Mouse (Mus musculus) embryonic facial prominence, embryonic 12.5 days (tissue): ENCODE data around the gene Mrpl28. TPM values are rescaled to one million over a fixed set of nuclear protein-coding genes. Genes with fewer than 3 reads are reported as not detected.
"Not testable (repeated sequence)": the region's sequence is repeated elsewhere in the genome, so short reads cannot be mapped to it uniquely, and the experiment has no call there.

ENCODE experiments used
- ATAC-seq: fragments of 200-750 bp; cut with Nextera tagmentation; 2 replicates; pipeline ENCODE4 v1.8.0; 2017; ENCODE audit not compliant: insufficient number of reproducible peaks, insufficient read depth, low FRiP score, low TSS enrichment
- H3K27ac ChIP-seq: fragments of 300-500 bp; sonication (generic); 2 replicates; pipeline ENCODE4 v1.5.1; 2016; ENCODE audit warnings: mild to moderate bottlenecking
- H3K27me3 ChIP-seq: fragments of 300-500 bp; sonication (generic); 2 replicates; pipeline ENCODE4 v1.6.1; 2016; ENCODE audit warnings: mild to moderate bottlenecking, moderate library complexity
- H3K36me3 ChIP-seq: fragments of 300-500 bp; sonication (generic); 2 replicates; pipeline ENCODE4 v1.6.1; 2016; ENCODE audit warnings: mild to moderate bottlenecking
- H3K4me1 ChIP-seq: fragments of 300-500 bp; sonication (generic); 2 replicates; pipeline ENCODE4 v1.6.1; 2016
- H3K4me2 ChIP-seq: fragments of 300-500 bp; sonication (generic); replicated peaks from 2 replicates; pipeline ENCODE4 v1.6.1; 2016; ENCODE audit warnings: mild to moderate bottlenecking, moderate library complexity
- H3K4me3 ChIP-seq: fragments of 300-500 bp; sonication (generic); 2 replicates; pipeline ENCODE4 v1.5.1; 2016; ENCODE audit warnings: mild to moderate bottlenecking
- H3K9ac ChIP-seq: fragments of 300-500 bp; sonication (generic); 2 replicates; pipeline ENCODE4 v1.6.1; 2016; ENCODE audit warnings: mild to moderate bottlenecking, moderate library complexity
- H3K9me3 ChIP-seq: fragments of 300-500 bp; sonication (generic); 2 replicates; pipeline ENCODE4 v1.6.1; 2016; ENCODE audit warnings: mild to moderate bottlenecking, moderate library complexity
- WGBS: fragments of 180-500 bp; shearing (Covaris S2); methylation state at CpG from one replicate; pipeline ENCODE4 v1.1.7; 2016; 5-methylcytosine and 5-hydroxymethylcytosine counted together
- polyA plus RNA-seq: library from polyadenylated mRNA; unstranded; fragments of >200 nt; fragmentation: Nextera tagmentation; extraction: Ambion mirVana; gene quantifications from 2 replicates; pipeline ENCODE4 v1.2.1, GENCODE M21; 2016

Gene Mrpl28
- polyA plus RNA-seq = 204 and 216 TPM in 2 replicates

DNA sequence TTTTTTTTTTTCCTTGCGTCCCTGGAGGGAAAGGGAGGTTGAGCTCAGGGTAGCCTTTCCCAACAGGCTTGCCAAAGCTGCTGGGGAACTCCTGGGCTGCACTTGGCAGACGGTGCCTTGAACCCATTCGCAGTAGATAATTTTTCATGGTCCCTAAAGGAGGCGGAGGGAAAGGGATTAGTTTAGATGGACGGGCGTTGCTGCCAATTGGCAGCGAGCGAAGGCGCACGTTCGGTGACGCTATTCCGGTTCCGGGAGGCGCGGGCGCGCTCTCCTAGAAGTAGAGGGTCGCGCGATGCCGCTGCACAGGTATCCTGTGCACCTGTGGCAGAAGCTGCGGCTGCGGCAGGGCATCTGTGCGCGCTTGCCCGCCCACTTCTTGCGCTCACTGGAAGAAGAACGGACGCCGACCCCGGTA, at the start of gene Mrpl28:
Gene Mrpl28 (plus strand): TSS at position 234 of the 418 bp plus-strand sequence.
- under 1% methylated on average over 32 of the region's 32 CpGs for WGBS
- ATAC-seq = peak; percentile 81
- H3K27ac ChIP-seq = peak within 1 kb of the TSS; percentile 36

DNA sequence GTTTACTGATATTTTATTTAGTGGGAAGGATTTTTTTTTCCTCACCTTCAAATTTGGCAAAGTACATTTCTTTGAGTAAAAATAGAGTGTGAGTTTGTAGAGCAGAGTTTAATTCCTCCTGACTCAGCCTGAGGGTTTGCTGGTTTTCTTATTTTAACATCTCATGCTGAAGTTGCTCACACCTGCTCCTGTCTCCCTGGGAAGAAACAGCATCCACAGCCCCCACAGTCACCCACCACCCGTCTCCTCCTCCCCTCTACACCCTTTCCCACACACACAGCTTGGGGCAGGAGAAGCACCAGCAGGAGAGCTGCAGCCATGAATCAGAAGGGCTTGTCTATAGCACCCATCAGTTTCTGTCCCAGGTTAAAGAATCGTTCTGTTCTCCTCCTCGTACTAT, 48.1 kb upstream of the Mrpl28 start:
- H3K36me3 ChIP-seq = no peaks in the 10 kb centered on the region
- H3K9ac ChIP-seq = no peak overlapping the region
- no peak overlapping the region for H3K27ac ChIP-seq
- ATAC-seq = no peak
- H3K4me3 ChIP-seq = no peak overlapping the region
- no peaks in the 10 kb centered on the region; the same call in 1 of the 2 replicates for H3K27me3 ChIP-seq
- WGBS = 60% methylated on average over 3 of the region's 3 CpGs
- H3K4me1 ChIP-seq = no peaks in the 10 kb centered on the region
- H3K9me3 ChIP-seq = no peaks in the 10 kb centered on the region
- no peak overlapping the region for H3K4me2 ChIP-seq

More for the DNA sequence above, at the start of gene Mrpl28:
- H3K36me3 ChIP-seq = peaks cover 34% of the 10 kb centered on the region
- peak within 1 kb of the TSS; percentile 97 for H3K4me3 ChIP-seq
- H3K27me3 ChIP-seq = peaks cover 14% of the 10 kb centered on the region; the same call in 1 of the 2 replicates
- H3K9me3 ChIP-seq = no peaks in the 10 kb centered on the region
- H3K4me1 ChIP-seq = peaks cover 8% of the 10 kb centered on the region
- H3K9ac ChIP-seq = peak within 1 kb of the TSS; percentile 87
- peak within 1 kb of the TSS; percentile 87 for H3K4me2 ChIP-seq

DNA sequence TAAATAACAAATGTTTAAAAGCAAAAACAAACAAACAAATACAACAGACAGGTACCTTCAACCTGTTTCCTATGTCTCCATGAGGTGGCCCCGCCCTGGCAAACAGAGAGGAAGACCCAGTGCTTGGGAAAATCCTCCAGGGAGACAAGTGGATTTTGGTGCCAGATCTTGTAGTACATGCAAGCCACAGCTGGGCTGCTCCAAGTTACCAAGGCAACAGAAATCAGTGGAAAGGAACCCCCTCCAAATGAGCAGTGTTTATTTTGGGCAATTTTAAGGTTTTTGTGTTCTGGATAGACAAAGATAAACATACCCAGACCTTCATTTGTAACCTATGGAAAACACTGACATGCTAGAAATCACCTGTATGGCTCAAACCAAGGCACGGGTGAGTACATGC, 44.4 kb upstream of the Mrpl28 start:
- Histone ChIP-seq H3K9ac (no peak overlapping the region), H3K27me3 (no peaks in the 10 kb centered on the region), H3K4me3 (no peak overlapping the region), H3K36me3 (peaks cover 11% of the 10 kb centered on the region), H3K27ac (no peak overlapping the region), H3K9me3 (no peaks in the 10 kb centered on the region), H3K4me2 (no peak overlapping the region), H3K4me1 (no peaks in the 10 kb centered on the region)
- 87% methylated on average over 2 of the region's 2 CpGs for WGBS
- ATAC-seq = no peak

DNA sequence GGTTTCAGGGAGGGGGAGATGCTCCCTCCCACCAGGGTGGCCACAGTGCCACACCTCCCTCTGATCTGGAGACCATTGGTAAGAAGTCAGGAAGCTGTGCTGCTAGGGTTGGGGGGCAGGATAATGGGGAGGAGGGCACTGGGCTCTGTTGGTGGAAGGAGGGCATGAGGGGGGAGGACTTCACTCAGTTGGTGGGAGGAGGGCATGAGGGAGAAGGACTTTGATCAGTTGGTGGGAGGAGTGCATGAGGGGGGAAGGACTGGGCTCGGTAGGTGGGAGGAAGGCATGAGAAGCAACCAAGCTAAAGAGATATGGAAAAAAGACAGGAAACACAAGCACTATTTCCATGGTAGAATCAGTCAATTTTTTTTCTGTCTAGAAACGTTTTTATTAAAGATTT, 42.4 kb upstream of the Mrpl28 start:
- Histone ChIP-seq H3K36me3 (peaks cover 13% of the 10 kb centered on the region), H3K4me2 (no peak overlapping the region), H3K27me3 (no peaks in the 10 kb centered on the region), H3K4me3 (no peak overlapping the region), H3K4me1 (no peaks in the 10 kb centered on the region), H3K9me3 (no peaks in the 10 kb centered on the region), H3K27ac (no peak overlapping the region), H3K9ac (no peak overlapping the region)
- WGBS = 45% methylated on average over 2 of the region's 2 CpGs
- ATAC-seq = no peak

DNA sequence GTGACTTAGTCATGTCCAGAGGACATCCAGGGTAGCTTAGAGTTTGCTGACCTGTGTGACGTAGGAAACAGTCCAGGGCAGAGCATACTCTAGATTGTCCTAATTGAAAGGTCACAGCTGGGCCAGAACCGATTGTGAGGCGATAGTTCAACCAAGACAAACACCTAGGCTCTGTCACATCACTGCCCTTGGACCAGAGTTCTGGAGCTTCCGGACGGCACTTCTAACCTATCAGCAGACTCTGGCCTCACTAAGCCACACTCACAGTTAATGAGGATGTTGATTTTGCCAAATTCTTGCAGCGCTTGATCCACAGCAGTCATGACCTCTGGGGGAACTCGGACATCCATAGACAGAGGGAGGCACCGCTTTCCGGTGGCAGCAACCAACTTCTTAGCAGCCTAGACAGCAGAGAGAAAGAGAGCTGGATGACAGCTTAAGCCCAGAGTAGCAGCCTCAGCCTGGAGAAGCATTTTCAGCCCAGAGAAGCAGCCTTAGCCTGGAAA, 36.2 kb upstream of the Mrpl28 start:
- no peak for ATAC-seq
- Histone ChIP-seq H3K9ac (no peak overlapping the region), H3K36me3 (peaks cover 16% of the 10 kb centered on the region), H3K4me1 (no peaks in the 10 kb centered on the region), H3K9me3 (no peaks in the 10 kb centered on the region), H3K4me2 (no peak overlapping the region), H3K27ac (no peak overlapping the region), H3K27me3 (no peaks in the 10 kb centered on the region), H3K4me3 (no peak overlapping the region)
- WGBS = 86% methylated on average over 9 of the region's 9 CpGs

DNA sequence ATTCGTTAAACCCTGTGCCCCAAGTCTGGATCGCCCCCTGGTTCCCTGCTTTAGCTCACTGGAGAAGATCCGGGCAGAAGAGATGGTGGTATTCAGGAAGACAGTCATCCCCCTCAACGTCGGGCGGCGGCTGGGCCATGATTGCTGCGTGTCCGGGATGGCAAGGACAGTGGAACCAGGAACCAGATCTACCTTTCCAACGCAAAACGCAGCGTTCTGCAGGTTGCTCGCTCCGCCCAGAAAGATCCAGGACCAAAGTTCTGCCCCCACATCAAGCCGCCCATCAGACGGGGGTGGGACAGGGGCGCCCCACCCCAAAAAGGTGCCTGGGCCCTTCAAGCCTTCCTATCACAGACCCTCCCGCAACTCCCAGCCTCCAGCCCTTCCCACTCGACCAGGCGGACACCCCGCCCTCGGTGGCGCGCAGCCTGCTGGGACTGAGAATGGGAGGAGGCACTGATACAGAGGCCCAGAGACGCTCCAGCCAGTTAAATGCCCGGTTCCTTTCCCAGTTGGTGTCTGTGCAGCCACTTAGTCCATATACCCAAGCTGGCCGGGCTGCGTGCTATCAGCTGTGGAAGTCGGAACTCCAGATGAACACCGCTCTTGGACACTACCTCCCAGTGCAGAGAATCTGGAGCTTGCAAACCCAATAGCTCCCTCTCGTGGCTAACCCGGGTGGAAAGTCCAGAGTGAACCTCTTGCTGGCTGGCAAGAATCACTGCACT, 33.2 kb upstream of the Mrpl28 start, which contains the start of gene Decr2:
Gene Decr2 (minus strand): TSS at position 433 of the 728 bp plus-strand sequence.
- Histone ChIP-seq H3K4me3 (peak within 1 kb of the TSS; percentile 51), H3K4me2 (peak within 1 kb of the TSS; percentile 75), H3K4me1 (peaks cover 9% of the 10 kb centered on the region; the same call in 1 of the 2 replicates), H3K9ac (peak within 1 kb of the TSS; percentile 63), H3K9me3 (no peaks in the 10 kb centered on the region), H3K36me3 (peaks cover 11% of the 10 kb centered on the region), H3K27me3 (no peaks in the 10 kb centered on the region), H3K27ac (peak within 1 kb of the TSS; percentile 82)
- 3% methylated on average over 32 of the region's 32 CpGs for WGBS
- peak; percentile 86 for ATAC-seq

DNA sequence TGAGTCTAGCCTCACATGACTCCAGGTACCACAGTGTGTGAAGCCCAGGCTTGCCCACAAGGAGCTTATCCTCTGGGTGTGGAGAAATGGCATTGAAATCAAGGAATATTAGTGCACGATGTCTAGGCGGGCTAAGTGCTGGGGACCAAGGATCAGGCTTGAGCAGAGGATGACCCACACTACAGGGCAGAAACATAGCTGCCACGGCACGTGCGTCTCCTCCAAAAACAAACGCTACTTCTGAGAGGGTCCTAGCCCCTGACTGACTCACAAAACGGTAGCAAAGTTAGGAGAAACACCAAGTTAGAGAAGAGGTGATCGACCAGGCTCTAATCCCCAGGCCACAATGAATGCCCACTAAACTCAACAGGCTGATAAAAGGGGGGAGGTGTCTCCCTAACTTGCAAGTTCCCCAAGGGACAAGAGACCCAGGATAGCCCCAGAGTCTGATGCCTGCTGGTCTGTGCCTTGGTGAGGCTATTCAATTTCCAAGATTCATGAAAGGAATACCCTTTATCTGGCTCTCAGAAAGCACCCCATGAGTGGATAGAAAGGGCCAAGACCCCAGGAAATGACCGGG, 28.7 kb upstream of the Mrpl28 start:
- H3K27me3 ChIP-seq = no peaks in the 10 kb centered on the region
- H3K9me3 ChIP-seq = no peaks in the 10 kb centered on the region
- H3K27ac ChIP-seq = peak overlapping the region; percentile 83

DNA sequence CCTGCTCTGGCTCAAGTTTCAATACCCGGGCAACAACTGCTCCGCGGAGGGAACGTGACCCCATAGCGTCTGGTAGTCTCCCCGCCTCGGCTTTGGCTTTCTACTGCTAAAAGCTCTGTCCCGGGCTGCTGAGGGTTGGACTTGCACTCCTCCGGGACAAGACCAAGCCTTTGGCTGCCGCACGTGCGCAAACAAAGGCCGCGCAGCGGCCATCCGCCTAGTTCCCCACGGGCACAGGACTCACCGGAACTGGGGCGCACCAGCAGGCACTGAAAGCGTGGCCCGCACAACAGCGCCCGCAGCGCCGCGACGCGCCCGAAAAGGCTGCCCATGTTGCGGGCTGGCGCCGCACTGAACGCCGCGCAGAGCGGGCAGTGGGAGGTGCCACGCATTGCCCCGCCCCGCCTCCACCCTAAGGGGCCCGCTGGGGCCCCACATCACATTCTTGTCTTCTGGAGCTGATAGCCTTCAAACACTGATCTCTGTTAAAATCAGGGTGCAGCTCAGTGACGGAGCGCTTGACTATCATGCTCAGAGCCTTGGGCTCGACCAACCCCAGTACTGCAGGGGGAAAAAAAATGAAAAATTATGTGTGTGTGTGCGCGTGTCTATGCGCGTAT, 28.1 kb upstream of the Mrpl28 start, which contains the start of gene Nme4:
Gene Nme4 (minus strand): TSS at position 482 of the 620 bp plus-strand sequence.
- H3K27ac ChIP-seq = peak within 1 kb of the TSS; percentile 83
- H3K9ac ChIP-seq = peak within 1 kb of the TSS; percentile 77
- H3K36me3 ChIP-seq = peaks cover 11% of the 10 kb centered on the region
- peaks cover 9% of the 10 kb centered on the region; the same call in 1 of the 2 replicates for H3K4me1 ChIP-seq
- H3K9me3 ChIP-seq = no peaks in the 10 kb centered on the region
- peak; percentile 49 for ATAC-seq
- no peaks in the 10 kb centered on the region for H3K27me3 ChIP-seq
- H3K4me2 ChIP-seq = peak within 1 kb of the TSS; percentile 81
- peak within 1 kb of the TSS; percentile 71 for H3K4me3 ChIP-seq
- 3% methylated on average over 47 of the region's 47 CpGs for WGBS

More for the DNA sequence above, 28.7 kb upstream of the Mrpl28 start:
- WGBS = 26% methylated on average over 9 of the region's 9 CpGs
- Histone ChIP-seq H3K36me3 (peaks cover 11% of the 10 kb centered on the region), H3K4me1 (peaks cover 9% of the 10 kb centered on the region; the same call in 1 of the 2 replicates), H3K4me3 (peak overlapping the region; percentile 71), H3K9ac (peak overlapping the region; percentile 77), H3K4me2 (peak overlapping the region; percentile 81)
- no peak for ATAC-seq

DNA sequence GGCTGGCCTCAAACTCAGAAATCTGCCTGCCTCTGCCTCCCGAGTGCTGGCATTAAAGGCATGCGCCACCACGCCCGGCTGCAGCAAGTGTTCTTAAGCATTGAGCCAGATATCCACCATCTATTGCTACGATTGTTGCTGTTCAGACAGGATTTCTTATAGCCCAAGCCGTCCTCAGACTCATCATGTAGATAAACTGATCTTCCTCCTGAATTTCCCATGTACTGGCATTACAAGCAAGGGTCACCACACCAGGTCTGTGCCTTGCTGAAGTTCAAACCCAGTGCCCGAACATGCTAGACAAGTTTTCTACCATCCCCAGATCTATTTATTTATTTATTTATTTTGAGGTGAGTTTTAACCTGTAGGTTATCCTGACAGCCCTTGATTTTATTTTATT, 24.8 kb upstream of the Mrpl28 start:
- WGBS = 87% methylated on average over 7 of the region's 7 CpGs
- no peak for ATAC-seq
- Histone ChIP-seq H3K4me3 (no peak overlapping the region), H3K27me3 (no peaks in the 10 kb centered on the region), H3K9me3 (no peaks in the 10 kb centered on the region), H3K4me2 (no peak overlapping the region), H3K27ac (no peak overlapping the region), H3K4me1 (peaks cover 9% of the 10 kb centered on the region; the same call in 1 of the 2 replicates), H3K36me3 (no peaks in the 10 kb centered on the region), H3K9ac (no peak overlapping the region)

DNA sequence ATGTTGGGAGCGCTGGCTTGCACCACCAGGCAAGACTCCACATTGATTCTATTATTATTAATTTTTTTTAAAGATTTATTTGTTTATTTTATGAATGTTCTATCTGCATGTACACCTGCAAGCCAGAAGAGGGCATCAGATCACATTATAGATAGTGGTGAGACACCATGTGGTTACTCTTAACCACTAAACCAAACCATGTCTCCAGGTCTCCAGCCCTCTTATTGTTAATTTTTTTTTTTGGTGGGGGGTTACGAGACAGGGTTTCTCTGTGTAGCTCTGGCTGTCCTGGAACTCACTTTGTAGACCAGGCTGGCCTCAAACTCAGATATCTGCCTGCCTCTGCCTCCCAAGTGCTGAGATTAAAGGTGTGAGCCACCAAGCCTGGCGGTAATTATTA, 24.0 kb upstream of the Mrpl28 start:
- H3K9ac ChIP-seq, H3K4me2 ChIP-seq, H3K27ac ChIP-seq, H3K36me3 ChIP-seq, H3K9me3 ChIP-seq, H3K4me3 ChIP-seq, H3K4me1 ChIP-seq, ATAC-seq, H3K27me3 ChIP-seq: not testable (repeated sequence)
- 53% methylated on average over 3 of the region's 3 CpGs for WGBS

DNA sequence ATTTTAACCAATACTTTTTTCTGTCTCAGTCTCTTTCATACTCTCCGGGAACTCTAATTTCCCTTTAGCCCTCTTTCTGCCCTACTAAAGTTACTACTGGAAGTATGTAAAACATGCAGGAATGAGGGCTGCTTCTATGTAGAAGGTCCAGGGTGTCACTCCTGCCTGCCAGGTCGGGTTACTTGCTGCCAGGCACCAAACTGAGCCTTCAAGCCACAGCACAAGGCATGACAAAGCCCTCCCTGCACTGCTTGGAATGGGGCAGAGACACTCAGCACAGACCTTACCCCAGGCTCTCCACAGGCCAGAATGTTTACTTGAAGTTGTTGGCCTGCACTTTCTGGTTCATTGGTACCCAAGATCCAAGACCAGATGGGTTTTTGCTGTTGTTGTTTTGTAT, 23.1 kb upstream of the Mrpl28 start:
- no peak overlapping the region for H3K4me3 ChIP-seq
- no peak overlapping the region for H3K4me2 ChIP-seq
- no peaks in the 10 kb centered on the region for H3K36me3 ChIP-seq
- no peak for ATAC-seq
- no peaks in the 10 kb centered on the region for H3K4me1 ChIP-seq
- no peak overlapping the region for H3K9ac ChIP-seq
- no peaks in the 10 kb centered on the region for H3K9me3 ChIP-seq
- no peak overlapping the region for H3K27ac ChIP-seq
- H3K27me3 ChIP-seq = no peaks in the 10 kb centered on the region
- WGBS = 32% methylated on average over 2 of the region's 2 CpGs
